Mouse (Mus musculus) left cerebral cortex, adult 11 months (tissue): Measurements from ENCODE around the gene Itih3.

Experiments used
- DNase-seq: peaks from one replicate; pipeline ENCODE4 v3.0.0; 2022; ENCODE audit warnings: low spot score

Itih3 gene

GRCm38 (mm10) chr14:30861421-30862125 lies 62.0 kb downstream of the Itih3 start:
- no peak for DNase-seq
